Mouse (Mus musculus) liver, embryonic 15.5 days (tissue): ENCODE results near the gene Gm4894. TPM values are rescaled to one million over a fixed set of nuclear protein-coding genes. Genes with fewer than 3 reads are reported as not detected.

Experiments used
- ATAC-seq: fragments of 200-750 bp; cut with Nextera tagmentation; 2 replicates; pipeline ENCODE4 v1.8.0; 2017; ENCODE audit warnings: moderate number of reproducible peaks, mild to moderate bottlenecking, moderate library complexity; ENCODE audit not compliant: insufficient read depth
- H3K27ac ChIP-seq: fragments of 300-500 bp; sonication (generic); replicated peaks from 2 replicates; pipeline ENCODE4 v1.5.1; 2015; ENCODE audit warnings: mild to moderate bottlenecking, inconsistent platforms
- H3K27me3 ChIP-seq: fragments of 300-500 bp; sonication (generic); 2 replicates; pipeline ENCODE4 v1.6.1; 2015; ENCODE audit warnings: mild to moderate bottlenecking, inconsistent platforms
- H3K36me3 ChIP-seq: fragments of 300-500 bp; sonication (generic); replicated peaks from 2 replicates; pipeline ENCODE4 v1.6.1; 2015; ENCODE audit warnings: moderate library complexity, mild to moderate bottlenecking, inconsistent platforms
- H3K4me1 ChIP-seq: fragments of 300-500 bp; sonication (generic); replicated peaks from 2 replicates; pipeline ENCODE4 v1.6.1; 2015; ENCODE audit warnings: inconsistent platforms
- H3K4me2 ChIP-seq: fragments of 300-500 bp; sonication (generic); 2 replicates; pipeline ENCODE4 v1.6.1; 2015; ENCODE audit warnings: moderate library complexity, mild to moderate bottlenecking, inconsistent platforms
- H3K4me3 ChIP-seq: fragments of 300-500 bp; sonication (generic); replicated peaks from 2 replicates; pipeline ENCODE4 v1.5.1; 2015; ENCODE audit warnings: mild to moderate bottlenecking, inconsistent platforms
- H3K9ac ChIP-seq: fragments of 300-500 bp; sonication (generic); 2 replicates; pipeline ENCODE4 v1.6.1; 2015; ENCODE audit warnings: moderate library complexity, mild to moderate bottlenecking, inconsistent platforms
- H3K9me3 ChIP-seq: fragments of 300-500 bp; sonication (generic); replicated peaks from 2 replicates; pipeline ENCODE4 v1.6.1; 2016; ENCODE audit warnings: inconsistent platforms
- WGBS: fragments of 180-500 bp; shearing (Covaris S2); methylation state at CpG from one replicate; pipeline ENCODE4 v1.1.7; 2015; ENCODE audit warnings: mixed read lengths; ENCODE audit not compliant: insufficient replicate concordance; 5-methylcytosine and 5-hydroxymethylcytosine counted together
- polyA plus RNA-seq: library from polyadenylated mRNA; unstranded; fragments of >200 nt; fragmentation: Nextera tagmentation; extraction: Ambion mirVana; gene quantifications from 2 replicates; pipeline ENCODE4 v1.2.1, GENCODE M21; 2015

Gene Gm4894
- polyA plus RNA-seq, result not detected in 2 replicates

DNA sequence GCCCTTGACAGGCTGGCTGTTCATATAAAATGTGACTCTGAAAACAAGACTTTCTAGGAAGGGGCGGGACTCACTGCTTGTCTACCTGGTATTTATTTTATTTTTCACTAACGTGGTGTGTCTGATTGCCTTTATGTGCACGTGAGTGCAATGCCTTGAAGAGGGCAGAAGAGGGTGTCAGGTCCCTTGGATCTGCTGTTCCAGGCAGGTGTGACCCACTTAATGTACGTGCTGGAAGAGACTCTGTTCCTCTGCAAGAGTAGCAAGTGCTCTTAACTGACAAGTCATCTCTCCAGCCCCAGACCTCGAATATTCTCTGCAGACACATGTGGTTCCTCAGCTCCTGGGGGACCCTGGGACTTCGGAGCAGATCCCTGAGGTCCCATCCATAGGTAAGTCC lies at the start of gene Gm4894:
TSS of gene Gm4894 (plus strand) at position 301 of the 400 bp plus-strand sequence.
- H3K4me2 ChIP-seq, result no peak within 1 kb of the TSS
- H3K9ac ChIP-seq, result no peak within 1 kb of the TSS
- H3K36me3 ChIP-seq, result no peaks in the 10 kb centered on the region
- 52% methylated on average over 6 of the region's 6 CpGs for WGBS
- no peak for ATAC-seq
- H3K4me3 ChIP-seq, result no peak within 1 kb of the TSS
- no peaks in the 10 kb centered on the region for H3K27me3 ChIP-seq
- H3K27ac ChIP-seq, result no peak within 1 kb of the TSS
- H3K4me1 ChIP-seq, result no peaks in the 10 kb centered on the region
- H3K9me3 ChIP-seq, result no peaks in the 10 kb centered on the region

- H3K27me3 ChIP-seq, result no peaks in the 10 kb centered on the region
- no peak for ATAC-seq
- H3K36me3 ChIP-seq, result no peaks in the 10 kb centered on the region
- H3K9me3 ChIP-seq, result no peaks in the 10 kb centered on the region
- WGBS, result 44% methylated on average over 15 of the region's 15 CpGs
- H3K4me1 ChIP-seq, result no peaks in the 10 kb centered on the region
- no peak overlapping the region for H3K4me3 ChIP-seq
- H3K27ac ChIP-seq, result no peak overlapping the region
- no peak overlapping the region for H3K4me2 ChIP-seq
- H3K9ac ChIP-seq, result no peak overlapping the region
Observed at GRCm38 (mm10) chr9:49206331-49206730, 44.0 kb upstream of the Gm4894 start.

GRCm38 (mm10) chr9:49211493-49211892 lies 38.8 kb upstream of the Gm4894 start:
- no peak overlapping the region for H3K4me2 ChIP-seq
- no peaks in the 10 kb centered on the region for H3K27me3 ChIP-seq
- no peak overlapping the region for H3K4me3 ChIP-seq
- ATAC-seq, result no peak
- no peaks in the 10 kb centered on the region for H3K4me1 ChIP-seq
- H3K27ac ChIP-seq, result no peak overlapping the region
- no peaks in the 10 kb centered on the region for H3K36me3 ChIP-seq
- WGBS, result 38% methylated on average over 1 of the region's 1 CpGs
- H3K9me3 ChIP-seq, result no peaks in the 10 kb centered on the region
- no peak overlapping the region for H3K9ac ChIP-seq

DNA sequence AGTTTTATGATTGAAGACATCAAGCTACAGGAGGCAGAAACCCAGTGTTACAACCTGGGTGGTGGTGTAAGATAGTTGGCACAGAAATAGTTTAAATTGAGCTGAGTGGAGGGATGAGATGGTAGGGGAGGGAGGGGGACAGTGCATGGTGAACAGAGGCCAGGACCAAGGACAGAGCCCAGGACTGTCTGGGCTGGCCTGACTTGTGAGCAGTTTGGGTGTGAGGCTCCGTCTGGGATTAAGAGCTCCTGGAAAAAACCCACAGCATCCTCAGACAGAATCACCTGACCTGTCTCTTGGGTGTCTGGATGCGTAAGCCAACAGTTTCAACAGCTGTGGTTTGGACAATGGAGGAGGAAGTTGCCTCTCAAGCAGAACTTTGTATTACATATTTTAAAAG lies 35.6 kb upstream of the Gm4894 start:
- Histone ChIP-seq H3K9me3 (no peaks in the 10 kb centered on the region), H3K4me2 (no peak overlapping the region), H3K4me1 (no peaks in the 10 kb centered on the region), H3K36me3 (no peaks in the 10 kb centered on the region), H3K4me3 (no peak overlapping the region), H3K27me3 (no peaks in the 10 kb centered on the region), H3K27ac (no peak overlapping the region), H3K9ac (no peak overlapping the region)
- ATAC-seq, result no peak
- WGBS, result 29% methylated on average over 2 of the region's 2 CpGs

DNA sequence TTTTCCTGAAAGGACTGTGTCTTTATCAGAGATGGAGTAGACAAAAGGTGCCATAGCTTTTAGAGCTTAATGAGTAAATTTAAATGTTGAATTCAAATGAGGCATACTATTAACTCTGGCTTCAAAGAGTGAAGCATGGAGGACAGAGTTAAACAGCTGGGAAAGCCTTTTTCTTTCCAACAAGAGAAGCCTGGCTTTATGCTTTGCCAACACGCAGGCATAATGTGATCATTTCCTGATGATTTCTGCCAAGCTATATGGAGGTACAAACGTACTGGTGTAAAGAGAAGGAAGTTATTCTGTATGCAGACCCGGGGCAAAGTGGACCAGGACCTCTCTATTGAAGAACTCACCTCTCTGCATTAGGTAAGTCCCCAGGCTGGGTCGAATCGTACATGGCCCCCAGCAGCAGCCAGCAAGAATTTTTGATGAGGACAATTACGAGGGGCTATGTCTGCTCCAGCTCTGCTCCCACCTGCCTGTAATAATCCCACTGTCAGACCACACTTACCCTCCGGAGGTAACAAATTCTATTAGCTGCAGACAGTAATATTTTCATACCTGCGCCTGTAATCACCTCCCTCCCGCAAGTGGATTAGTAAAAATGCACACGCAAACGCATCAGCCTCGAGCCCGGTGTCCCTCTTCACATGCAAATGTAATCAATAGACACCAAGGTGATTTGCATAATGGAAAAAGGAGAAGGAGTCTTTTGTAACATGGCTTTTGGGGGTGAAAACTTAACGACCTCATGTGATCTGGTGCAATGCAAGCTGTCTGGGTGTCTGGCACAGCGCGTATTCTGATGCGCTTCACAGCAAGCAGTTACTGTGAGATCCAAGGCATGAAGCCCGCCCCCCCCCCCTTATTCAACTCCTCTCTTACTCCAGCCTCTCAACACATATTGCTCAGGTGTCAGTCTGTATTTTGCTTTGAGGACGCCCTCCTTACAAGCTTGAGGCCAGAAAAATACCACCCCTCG lies 32.4 kb upstream of the Gm4894 start:
- 66% methylated on average over 20 of the region's 20 CpGs for WGBS
- H3K27ac ChIP-seq, result no peak overlapping the region
- no peak for ATAC-seq

GRCm38 (mm10) chr9:49224488-49224887 lies 25.8 kb upstream of the Gm4894 start:
- Histone ChIP-seq H3K4me1 (no peaks in the 10 kb centered on the region), H3K27ac (no peak overlapping the region), H3K27me3 (no peaks in the 10 kb centered on the region), H3K9ac (no peak overlapping the region), H3K4me2 (no peak overlapping the region), H3K9me3 (no peaks in the 10 kb centered on the region), H3K4me3 (no peak overlapping the region), H3K36me3 (no peaks in the 10 kb centered on the region)
- WGBS, result 51% methylated on average over 10 of the region's 10 CpGs
- no peak for ATAC-seq

More for the DNA sequence above, 32.4 kb upstream of the Gm4894 start:
- H3K27me3 ChIP-seq, result no peaks in the 10 kb centered on the region
- H3K9ac ChIP-seq, result no peak overlapping the region
- no peak overlapping the region for H3K4me3 ChIP-seq
- no peaks in the 10 kb centered on the region for H3K4me1 ChIP-seq
- H3K4me2 ChIP-seq, result no peak overlapping the region
- H3K36me3 ChIP-seq, result no peaks in the 10 kb centered on the region
- H3K9me3 ChIP-seq, result no peaks in the 10 kb centered on the region

GRCm38 (mm10) chr9:49227442-49227841 lies 22.9 kb upstream of the Gm4894 start:
- H3K9ac ChIP-seq, result no peak overlapping the region
- ATAC-seq, result no peak
- WGBS, result 39% methylated on average over 9 of the region's 9 CpGs
- no peak overlapping the region for H3K4me3 ChIP-seq
- H3K4me1 ChIP-seq, result no peaks in the 10 kb centered on the region
- no peaks in the 10 kb centered on the region for H3K27me3 ChIP-seq
- H3K4me2 ChIP-seq, result no peak overlapping the region
- H3K36me3 ChIP-seq, result no peaks in the 10 kb centered on the region
- H3K27ac ChIP-seq, result no peak overlapping the region
- H3K9me3 ChIP-seq, result no peaks in the 10 kb centered on the region

DNA sequence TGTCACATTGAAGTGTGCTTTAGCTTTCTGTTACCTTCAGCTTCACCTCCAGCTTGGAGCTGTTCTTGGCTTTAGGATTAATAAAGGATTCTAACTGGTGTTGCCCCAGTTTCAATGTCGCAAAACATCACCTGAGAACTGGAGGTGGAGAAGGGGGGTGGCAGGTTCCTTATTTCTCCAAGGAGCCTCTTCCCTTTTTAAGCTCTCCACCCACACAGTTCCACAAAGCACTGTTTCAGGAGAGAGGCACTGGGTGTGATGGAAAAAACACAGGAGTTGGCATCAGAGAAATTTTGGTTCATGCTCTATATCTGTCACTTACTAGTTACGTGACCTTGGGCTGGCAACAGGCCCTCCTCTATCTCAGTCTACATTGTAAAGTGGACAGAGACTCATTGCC lies 21.3 kb upstream of the Gm4894 start:
- Histone ChIP-seq H3K9ac (no peak overlapping the region), H3K36me3 (no peaks in the 10 kb centered on the region), H3K4me2 (no peak overlapping the region), H3K9me3 (no peaks in the 10 kb centered on the region), H3K4me1 (no peaks in the 10 kb centered on the region), H3K27ac (no peak overlapping the region), H3K4me3 (no peak overlapping the region), H3K27me3 (no peaks in the 10 kb centered on the region)
- WGBS, result 62% methylated on average over 2 of the region's 2 CpGs
- ATAC-seq, result no peak

DNA sequence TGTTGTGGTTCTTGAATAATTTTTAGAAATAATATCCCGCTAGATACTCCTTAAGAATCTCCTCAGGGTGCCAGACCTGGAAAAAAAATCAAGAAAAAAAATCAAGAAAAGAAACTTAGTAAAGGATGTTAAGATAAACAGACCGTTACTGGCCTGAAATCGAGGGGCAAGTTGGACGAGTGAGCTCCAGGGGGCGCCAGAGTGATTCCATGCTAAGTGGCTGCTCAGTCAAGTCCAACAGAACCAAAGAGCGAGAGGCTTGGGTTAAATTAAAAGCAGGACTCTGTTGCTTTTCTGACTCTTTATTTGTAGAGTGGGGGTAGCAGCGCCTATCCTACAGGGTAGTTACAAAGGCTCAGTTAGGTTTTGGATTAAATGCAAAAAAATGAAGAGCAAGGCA lies 3.5 kb upstream of the Gm4894 start:
- H3K27ac ChIP-seq, result no peak overlapping the region
- H3K4me3 ChIP-seq, result no peak overlapping the region
- H3K4me2 ChIP-seq, result no peak overlapping the region
- 18% methylated on average over 7 of the region's 7 CpGs for WGBS
- no peak for ATAC-seq
- no peaks in the 10 kb centered on the region for H3K4me1 ChIP-seq
- no peak overlapping the region for H3K9ac ChIP-seq
- H3K9me3 ChIP-seq, result no peaks in the 10 kb centered on the region
- H3K36me3 ChIP-seq, result no peaks in the 10 kb centered on the region
- H3K27me3 ChIP-seq, result no peaks in the 10 kb centered on the region

DNA sequence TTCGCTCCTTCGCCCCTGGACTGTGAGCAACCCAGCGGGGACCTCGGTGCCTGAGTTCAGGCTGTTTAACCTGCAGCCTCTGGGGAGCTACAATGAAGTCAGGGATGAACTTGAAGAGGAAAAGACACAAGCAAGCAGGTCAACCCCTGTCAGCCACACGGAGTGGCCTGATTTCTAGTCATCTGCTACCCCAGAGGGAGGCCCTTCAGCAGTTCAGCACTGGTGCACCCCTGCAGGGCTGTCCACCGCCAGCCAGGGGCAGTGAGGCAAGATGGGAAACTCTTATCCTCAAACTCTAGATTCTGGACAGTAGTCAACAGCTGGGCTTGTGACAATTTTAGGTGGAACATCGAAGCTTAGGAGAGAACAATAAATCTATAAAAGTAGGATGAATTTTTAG lies 18.6 kb downstream of the Gm4894 start:
- H3K4me1 ChIP-seq, result no peaks in the 10 kb centered on the region
- H3K4me2 ChIP-seq, result no peak overlapping the region
- no peaks in the 10 kb centered on the region for H3K36me3 ChIP-seq
- H3K9ac ChIP-seq, result no peak overlapping the region
- 62% methylated on average over 7 of the region's 7 CpGs for WGBS
- no peaks in the 10 kb centered on the region for H3K9me3 ChIP-seq
- no peak overlapping the region for H3K27ac ChIP-seq
- H3K27me3 ChIP-seq, result no peaks in the 10 kb centered on the region
- H3K4me3 ChIP-seq, result no peak overlapping the region
- no peak for ATAC-seq

- H3K4me3 ChIP-seq, result no peak overlapping the region
- 57% methylated on average over 7 of the region's 7 CpGs for WGBS
Observed at GRCm38 (mm10) chr9:49273566-49273965, 23.2 kb downstream of the Gm4894 start.

More at GRCm38 (mm10) chr9:49273566-49273965, 23.2 kb downstream of the Gm4894 start:
- no peak overlapping the region for H3K4me2 ChIP-seq
- no peak overlapping the region for H3K9ac ChIP-seq
- ATAC-seq, result no peak
- no peaks in the 10 kb centered on the region for H3K27me3 ChIP-seq
- no peaks in the 10 kb centered on the region for H3K9me3 ChIP-seq
- no peaks in the 10 kb centered on the region for H3K36me3 ChIP-seq
- no peak overlapping the region for H3K27ac ChIP-seq
- no peaks in the 10 kb centered on the region for H3K4me1 ChIP-seq
